Mouse (Mus musculus) midbrain, embryonic 14.5 days (tissue): ENCODE data around the gene Spata31d1d. TPM values are rescaled to one million over a fixed set of nuclear protein-coding genes. Genes with fewer than 3 reads are reported as not detected.
A peak's percentile ranks its signal among the peaks of the same experiment; 100 is the strongest.

Experiments used
- ATAC-seq: fragments of 200-750 bp; cut with Nextera tagmentation; 2 replicates; pipeline ENCODE4 v1.8.0; 2017; ENCODE audit warnings: moderate number of reproducible peaks, moderate library complexity; ENCODE audit not compliant: low FRiP score, low TSS enrichment
- DNase-seq: peaks from one replicate; pipeline ENCODE4 v3.0.0-alpha.2; 2015
- H3K27ac ChIP-seq: fragments of 300-500 bp; sonication (generic); replicated peaks from 2 replicates; pipeline ENCODE4 v1.5.1; 2014; ENCODE audit warnings: mild to moderate bottlenecking, low read depth, low read length, moderate library complexity
- H3K27me3 ChIP-seq: fragments of 300-500 bp; sonication (generic); 2 replicates; pipeline ENCODE4 v1.6.1; 2014; ENCODE audit warnings: low read length, control low read depth, mixed read lengths; ENCODE audit not compliant: control insufficient read depth, insufficient read depth
- H3K36me3 ChIP-seq: fragments of 300-500 bp; sonication (generic); 2 replicates; pipeline ENCODE4 v1.6.1; 2014; ENCODE audit warnings: low read length, control low read depth; ENCODE audit not compliant: control insufficient read depth, insufficient read depth
- H3K4me1 ChIP-seq: fragments of 300-500 bp; sonication (generic); 2 replicates; pipeline ENCODE4 v1.6.1; 2014; ENCODE audit warnings: mild to moderate bottlenecking, antibody characterized with exemption, low read length, control low read depth; ENCODE audit not compliant: control insufficient read depth, insufficient read depth
- H3K4me2 ChIP-seq: fragments of 300-500 bp; sonication (generic); 2 replicates; pipeline ENCODE4 v1.6.1; 2014; ENCODE audit warnings: mild to moderate bottlenecking, low read length, moderate library complexity
- H3K4me3 ChIP-seq: fragments of 300-500 bp; sonication (generic); replicated peaks from 2 replicates; pipeline ENCODE4 v1.5.1; 2014; ENCODE audit warnings: low read depth, low read length
- H3K9ac ChIP-seq: fragments of 300-500 bp; sonication (generic); replicated peaks from 2 replicates; pipeline ENCODE4 v1.6.1; 2014; ENCODE audit warnings: mild to moderate bottlenecking, low read length, moderate library complexity
- H3K9me3 ChIP-seq: fragments of 300-500 bp; sonication (generic); 2 replicates; pipeline ENCODE4 v1.6.1; 2016; ENCODE audit warnings: low read length, control low read depth, mixed read lengths; ENCODE audit not compliant: control insufficient read depth
- WGBS: fragments of 180-500 bp; shearing (Covaris S2); extraction: QIAGEN DNeasy Blood & Tissue Kit; methylation state at CpG from one replicate; pipeline ENCODE4 v1.1.7; 2014; 5-methylcytosine and 5-hydroxymethylcytosine counted together
- polyA plus RNA-seq: library from polyadenylated mRNA; unstranded; fragments of >200 nt; fragmentation: Nextera tagmentation; extraction: Ambion mirVana; gene quantifications from 2 replicates; pipeline ENCODE4 v1.2.1, GENCODE M21; 2014

Gene Spata31d1d
- polyA plus RNA-seq, 1 experiment from 2014 or later, result not detected

- no peaks in the 10 kb centered on the region for H3K36me3 ChIP-seq
- no peak overlapping the region for H3K9ac ChIP-seq
- no peaks in the 10 kb centered on the region for H3K27me3 ChIP-seq
- no peaks in the 10 kb centered on the region for H3K4me1 ChIP-seq
- no peak overlapping the region for H3K27ac ChIP-seq
- no peak overlapping the region for H3K4me3 ChIP-seq
- no peak overlapping the region for H3K4me2 ChIP-seq
- 84% methylated on average over 4 of the region's 4 CpGs for WGBS
- H3K9me3 ChIP-seq, result no peaks in the 10 kb centered on the region
- DNase-seq, result no peak
- no peak for ATAC-seq
Observed at GRCm38 (mm10) chr13:59679908-59680307, 51.6 kb downstream of the Spata31d1d start.

- Histone ChIP-seq H3K4me1 (no peaks in the 10 kb centered on the region), H3K4me2 (no peak overlapping the region), H3K4me3 (no peak overlapping the region), H3K27ac (no peak overlapping the region), H3K36me3 (no peaks in the 10 kb centered on the region), H3K9me3 (no peaks in the 10 kb centered on the region), H3K27me3 (no peaks in the 10 kb centered on the region), H3K9ac (no peak overlapping the region)
- ATAC-seq (no peak), DNase-seq (no peak)
- 60% methylated on average over 4 of the region's 4 CpGs for WGBS
Observed at GRCm38 (mm10) chr13:59679306-59679705, 52.2 kb downstream of the Spata31d1d start.

GRCm38 (mm10) chr13:59676316-59677229 lies 55.0 kb downstream of the Spata31d1d start:
- 79% methylated on average over 12 of the region's 12 CpGs for WGBS
- Histone ChIP-seq H3K27ac (no peak overlapping the region), H3K4me3 (0 out of 2 replicates have a peak overlapping the region, but pooled peaks have one; percentile 75), H3K36me3 (no peaks in the 10 kb centered on the region), H3K27me3 (no peaks in the 10 kb centered on the region), H3K4me2 (no peak overlapping the region), H3K9me3 (no peaks in the 10 kb centered on the region), H3K4me1 (peaks cover 12% of the 10 kb centered on the region), H3K9ac (no peak overlapping the region)
- ATAC-seq (no peak), DNase-seq (no peak)

Other genes with a start within 250 kb of the Spata31d1d start
- 82.6 and 84.2 TPM in 2 replicates for gene Agtpbp1, start 146.5 kb downstream of the Spata31d1d start, polyA plus RNA-seq
- 153 and 173 TPM in 2 replicates for gene Naa35, start 146.5 kb downstream of the Spata31d1d start, polyA plus RNA-seq
- gene Golm1, start 55.9 kb downstream of the Spata31d1d start, polyA plus RNA-seq, result 27.5 and 46.0 TPM in 2 replicates
- not detected in 2 replicates for gene 4921517D22Rik, start 37.6 kb downstream of the Spata31d1d start, polyA plus RNA-seq
- gene Spata31d1a, start 21.4 kb downstream of the Spata31d1d start, polyA plus RNA-seq, result 0.19 TPM in 1 of 2 replicates, not detected in the other
- not detected in 2 replicates for gene Spata31d1b, start 19.5 kb downstream of the Spata31d1d start, polyA plus RNA-seq
- 0.07 and 0.30 TPM in 2 replicates for gene 1700014D04Rik, start 15.0 kb upstream of the Spata31d1d start, polyA plus RNA-seq
- 171 and 194 TPM in 2 replicates for gene Isca1, start 38.1 kb upstream of the Spata31d1d start, polyA plus RNA-seq
- not detected in 2 replicates for gene Gm49354, start 50.5 kb upstream of the Spata31d1d start, polyA plus RNA-seq
- 34.3 and 50.4 TPM in 2 replicates for gene Tut7, start 91.4 kb upstream of the Spata31d1d start, polyA plus RNA-seq